Mouse (Mus musculus): ENCODE results near the gene Col18a1.

DNA sequence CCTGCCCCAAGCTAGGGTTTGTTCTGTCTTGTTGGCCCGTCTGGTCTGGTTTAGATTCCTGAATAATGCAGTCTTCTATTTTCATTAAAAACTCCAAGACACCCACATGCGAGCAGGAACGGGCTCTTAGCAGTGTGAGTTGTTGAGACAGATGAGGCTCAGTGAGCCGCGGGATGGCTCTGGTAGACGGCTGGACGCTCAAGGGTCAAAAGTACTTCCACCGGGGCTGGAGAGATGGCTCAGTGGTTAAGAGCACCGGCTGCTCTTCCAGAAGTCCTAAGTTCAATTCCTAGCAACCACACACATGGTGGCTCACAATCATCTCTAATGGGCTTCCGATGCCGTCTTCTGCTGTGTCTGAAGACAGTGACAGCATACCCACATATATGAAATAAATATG is 46.9 kb downstream of the Col18a1 start:
- TF ChIP-seq CTCF (IDR thresholded peaks at IDR 0.05; ENCODE audit: insufficient read depth, low read length) (no peak), POLR2A (IDR thresholded peaks at IDR 0.05; ENCODE audit: borderline replicate concordance, extremely low read depth, low read depth, low read length) (no peak)

Measured in lung, adult 2 months (tissue).